Mouse (Mus musculus) kidney, adult 11 months (tissue): ENCODE measurements around the gene Cela1.

Source experiments
- DNase-seq: peaks from one replicate; pipeline ENCODE4 v3.0.0; 2022

The Cela1 gene

DNA sequence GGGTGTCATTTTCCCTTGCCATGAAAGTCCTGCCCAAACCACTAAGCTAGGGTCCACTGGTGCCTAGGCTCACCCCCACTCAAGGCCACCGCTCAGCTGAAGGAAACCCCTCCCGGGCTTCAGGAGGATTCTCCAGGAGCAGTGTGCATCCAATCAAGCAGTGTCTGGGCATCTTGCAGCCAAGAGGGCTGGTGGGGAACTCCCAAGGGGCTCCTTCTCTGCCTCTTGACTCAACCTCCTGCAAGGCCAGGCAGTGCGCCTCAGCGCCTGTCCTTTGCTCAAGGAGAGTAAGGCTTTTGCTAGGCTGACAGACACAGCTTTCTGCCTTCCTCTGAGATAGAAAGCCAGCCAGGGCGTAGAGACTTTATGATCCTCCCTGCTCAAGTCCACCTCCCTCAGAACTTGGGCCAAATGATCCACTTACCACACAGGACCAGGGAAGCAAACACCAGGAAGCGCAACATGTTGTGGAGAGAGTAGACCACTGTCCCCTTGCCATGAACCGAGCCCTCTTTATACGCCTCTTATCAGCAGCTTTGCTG lies at the start of gene Cela1:
Gene Cela1, minus strand, starts transcription at position 492 of the 542 bp plus-strand sequence.
- DNase-seq: no peak

DNA sequence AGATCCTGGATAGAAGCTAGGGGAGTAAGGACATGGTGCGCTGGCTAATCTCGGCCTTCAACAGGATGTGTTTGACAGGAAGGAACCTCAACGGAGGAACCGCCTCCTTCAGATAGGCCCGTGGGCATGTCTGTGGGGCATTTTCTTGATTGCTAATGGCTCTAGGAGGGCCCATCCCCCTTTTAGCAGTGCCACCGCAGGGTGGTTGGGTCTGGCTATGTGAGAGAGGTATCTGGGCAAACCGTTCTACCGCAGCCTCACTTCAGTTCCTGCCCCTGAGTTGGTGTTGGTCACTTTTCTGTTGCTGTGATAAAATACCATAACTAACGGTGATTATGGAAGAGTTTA lies 48.2 kb upstream of the Cela1 start:
- no peak for DNase-seq

DNA sequence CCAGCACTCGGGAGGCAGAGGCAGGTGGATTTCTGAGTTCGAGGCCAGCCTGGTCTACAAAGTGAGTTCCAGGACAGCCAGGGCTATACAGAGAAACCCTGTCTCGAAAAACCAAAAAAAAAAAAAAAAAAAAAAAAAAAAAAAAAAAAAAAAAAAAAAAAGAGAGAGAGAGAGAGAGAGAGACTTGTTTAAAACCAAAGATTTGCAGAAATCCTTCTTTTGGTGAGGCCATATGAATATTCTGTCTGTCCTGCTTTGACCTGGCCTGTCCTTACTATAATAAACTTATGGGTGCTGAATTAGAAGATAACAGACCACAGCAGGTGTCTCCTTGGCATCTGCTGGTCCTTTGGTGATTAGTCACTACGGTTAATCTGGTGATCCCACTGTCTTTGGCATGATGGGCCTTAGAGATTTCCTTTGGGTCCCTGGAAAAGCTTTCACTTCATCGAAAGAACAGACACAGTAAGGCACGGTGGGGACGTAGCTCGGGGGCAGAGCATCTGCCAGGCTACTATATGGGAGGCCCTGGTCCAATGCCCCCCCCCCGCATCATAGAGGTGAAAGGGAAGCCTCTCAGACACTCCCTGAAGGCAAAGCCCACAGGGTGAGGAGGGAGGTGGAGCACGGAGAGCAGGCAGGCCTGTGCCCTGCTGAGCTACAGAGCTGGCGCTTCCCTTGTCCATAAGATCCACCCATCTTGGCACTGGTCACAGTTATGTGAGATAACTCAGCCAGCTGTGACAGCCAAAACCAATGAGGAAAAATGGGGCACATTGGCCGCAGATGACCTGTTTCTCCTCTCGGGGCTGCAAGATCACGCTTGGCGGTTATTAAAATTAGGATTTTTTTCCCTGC lies 47.6 kb upstream of the Cela1 start:
- DNase-seq: no peak

DNA sequence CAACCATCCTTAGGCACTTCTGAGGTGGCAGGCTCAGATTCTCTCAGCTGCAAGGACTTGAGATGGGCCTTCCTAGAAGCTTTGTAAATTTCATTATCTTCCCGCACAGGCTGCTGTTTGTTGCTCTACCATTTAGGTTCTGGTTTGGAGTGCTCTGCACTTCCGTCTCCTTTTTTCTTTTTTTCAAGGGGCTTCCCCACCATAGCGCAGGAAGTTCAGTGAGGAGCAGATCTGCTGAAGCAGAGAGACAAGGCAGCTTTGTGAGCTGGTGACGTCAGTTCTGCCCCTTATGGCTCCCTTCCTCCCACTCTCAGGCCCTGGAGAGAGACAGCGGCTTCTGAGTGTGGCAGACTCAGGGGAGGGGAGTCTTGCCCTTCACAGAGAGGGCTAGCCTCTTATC lies 44.9 kb upstream of the Cela1 start:
- no peak for DNase-seq

DNA sequence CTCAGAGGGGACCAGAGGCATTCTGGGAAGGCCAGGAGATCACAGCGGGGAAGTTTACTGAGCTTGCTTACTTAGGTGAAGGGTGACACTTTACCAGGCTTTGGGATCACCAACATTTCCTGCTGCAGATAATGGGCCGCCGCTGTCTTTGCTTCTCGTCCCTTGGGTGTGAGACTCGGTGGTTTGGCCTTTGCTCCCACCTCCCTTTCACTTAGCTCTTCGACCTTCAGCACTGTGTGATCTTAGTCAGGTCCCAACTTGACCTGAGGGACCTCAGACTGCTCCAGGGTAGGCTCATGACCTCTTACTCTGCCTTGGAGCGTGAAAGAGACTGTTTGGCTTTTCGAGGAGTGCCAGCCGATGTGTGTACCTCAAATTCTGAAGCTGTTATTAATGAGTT lies 43.4 kb upstream of the Cela1 start:
- DNase-seq: no peak

DNA sequence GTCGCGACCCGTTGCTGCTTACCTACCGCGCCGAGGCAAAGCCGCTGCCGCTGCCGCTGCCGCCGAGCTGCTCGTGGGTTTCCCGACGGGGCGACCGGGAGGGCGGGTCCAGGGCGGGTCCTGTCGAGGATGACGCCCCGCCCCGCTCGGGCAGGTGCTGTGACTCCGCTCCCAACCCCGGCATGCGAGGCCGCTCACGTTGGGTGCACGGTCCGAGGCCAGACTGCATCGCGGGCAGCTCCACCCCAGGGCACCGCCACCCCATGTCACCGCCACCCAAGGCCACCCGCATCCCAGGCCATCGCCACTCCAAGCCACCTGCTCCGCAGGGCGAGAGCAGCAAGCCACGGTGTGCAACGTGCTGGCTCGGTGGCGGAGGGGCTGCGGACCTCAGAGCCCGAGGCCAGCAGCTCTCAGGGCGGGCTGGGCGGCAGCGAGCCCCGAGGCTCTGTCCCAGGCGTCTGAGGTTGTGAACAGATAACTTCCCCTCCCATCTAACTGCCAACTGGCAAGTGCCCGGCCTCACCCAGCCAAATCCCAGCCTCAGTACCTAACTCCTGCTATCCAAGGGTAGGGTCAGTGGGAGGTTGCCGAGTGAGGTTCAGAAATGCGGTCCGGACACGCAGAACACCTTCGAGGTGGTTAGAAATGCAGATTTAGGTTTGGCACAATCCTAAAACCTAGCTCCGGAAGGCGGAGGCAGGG lies 41.7 kb upstream of the Cela1 start, which contains the start of gene Galnt6:
Gene Galnt6, minus strand, starts transcription at position 96 of the 705 bp plus-strand sequence.
- no peak for DNase-seq

DNA sequence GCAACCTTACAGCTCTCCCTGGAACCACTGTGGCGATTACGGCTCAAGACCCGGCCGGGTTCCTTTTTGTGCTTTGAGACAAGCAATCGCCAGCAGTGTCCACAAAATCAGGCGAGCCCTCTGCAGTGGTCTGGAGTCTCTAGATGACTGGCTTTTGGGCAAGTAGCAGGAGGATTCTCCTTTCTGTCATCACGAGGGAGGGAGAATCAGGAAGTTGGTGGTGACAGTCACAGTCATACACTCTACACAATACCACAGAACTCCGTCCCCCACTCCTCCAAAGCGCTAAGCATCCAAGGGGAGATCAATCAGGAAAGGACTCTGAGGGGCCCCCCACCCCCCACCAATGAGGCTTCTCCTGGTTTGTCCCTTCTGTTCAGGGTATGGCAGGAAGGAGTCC lies 40.9 kb upstream of the Cela1 start:
- no peak for DNase-seq

DNA sequence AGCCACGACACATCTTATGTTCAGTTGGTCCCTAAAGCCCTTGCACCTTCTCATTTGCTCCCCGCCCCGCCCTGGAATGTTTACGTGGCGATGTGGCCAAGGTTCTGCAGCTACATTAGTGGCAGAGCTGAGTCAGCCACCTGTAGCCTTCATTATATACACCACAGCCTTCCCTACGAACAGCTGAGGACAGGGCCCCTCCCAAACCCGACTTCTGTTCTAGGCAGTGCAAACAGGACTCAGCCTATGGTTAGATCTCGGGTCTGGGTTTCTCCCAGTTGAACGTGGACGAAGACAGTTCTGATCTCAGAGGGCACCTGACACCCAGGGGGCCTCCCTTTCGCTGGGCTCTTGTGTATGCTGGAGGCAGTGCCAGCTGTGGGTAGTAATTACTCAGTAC lies 40.1 kb upstream of the Cela1 start:
- DNase-seq: no peak

DNA sequence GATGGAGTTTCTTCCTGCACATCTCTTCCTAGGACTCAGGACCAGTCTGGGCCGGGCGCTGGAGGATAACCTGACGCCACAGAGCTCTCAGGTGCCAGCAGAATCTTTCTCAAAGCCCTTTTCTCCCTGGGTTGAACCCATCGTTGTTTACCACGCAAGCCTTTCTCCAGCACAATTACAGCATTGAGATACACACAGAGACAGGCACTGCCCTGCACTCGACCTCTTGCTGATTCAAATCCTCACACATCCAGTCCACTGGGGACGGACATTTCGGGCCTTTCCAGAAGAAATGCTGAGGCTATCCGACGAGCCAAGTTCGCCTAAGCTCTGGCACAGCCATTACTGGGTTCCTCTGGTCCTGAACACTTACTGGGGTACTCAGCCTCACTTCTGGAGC lies 39.0 kb upstream of the Cela1 start:
- no peak for DNase-seq

DNA sequence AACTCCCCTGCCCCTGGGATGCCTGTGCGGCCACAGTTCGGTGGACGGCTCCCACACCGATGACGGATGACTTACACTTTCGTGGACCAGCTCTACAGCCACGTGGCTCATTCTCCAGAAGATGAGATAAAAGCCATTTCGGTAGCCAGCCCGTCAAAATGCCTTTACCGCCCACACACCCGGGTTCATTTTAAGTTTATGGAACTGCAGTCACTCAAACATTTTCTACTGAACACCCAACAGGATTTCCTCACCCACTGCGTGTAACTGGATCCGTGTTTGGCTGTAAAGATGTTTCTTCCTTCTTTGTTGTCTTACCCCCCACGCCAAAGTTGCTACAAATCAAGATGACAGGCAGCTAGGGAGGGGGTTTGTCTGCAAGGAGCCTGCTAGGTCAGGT lies 35.8 kb upstream of the Cela1 start:
- DNase-seq: no peak

DNA sequence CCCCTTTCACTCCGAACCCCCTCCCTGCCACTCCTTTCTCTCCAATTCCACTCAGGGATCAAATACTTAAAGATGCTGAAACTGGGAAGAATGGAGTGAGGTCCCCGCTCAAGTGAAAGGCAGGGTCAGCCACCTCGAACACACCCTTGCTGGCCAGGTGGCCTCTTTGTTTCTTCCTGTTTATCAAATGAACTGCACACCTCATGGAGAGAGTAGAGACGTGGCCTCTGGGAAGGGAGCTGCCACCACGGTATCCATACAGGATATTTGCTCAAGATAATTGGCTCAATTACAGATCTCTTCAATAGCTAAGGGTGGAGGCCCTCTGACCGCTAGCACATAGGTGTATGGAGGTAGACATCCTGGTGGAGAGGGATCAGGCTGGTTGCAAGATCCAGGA lies 34.8 kb upstream of the Cela1 start:
- DNase-seq: no peak

DNA sequence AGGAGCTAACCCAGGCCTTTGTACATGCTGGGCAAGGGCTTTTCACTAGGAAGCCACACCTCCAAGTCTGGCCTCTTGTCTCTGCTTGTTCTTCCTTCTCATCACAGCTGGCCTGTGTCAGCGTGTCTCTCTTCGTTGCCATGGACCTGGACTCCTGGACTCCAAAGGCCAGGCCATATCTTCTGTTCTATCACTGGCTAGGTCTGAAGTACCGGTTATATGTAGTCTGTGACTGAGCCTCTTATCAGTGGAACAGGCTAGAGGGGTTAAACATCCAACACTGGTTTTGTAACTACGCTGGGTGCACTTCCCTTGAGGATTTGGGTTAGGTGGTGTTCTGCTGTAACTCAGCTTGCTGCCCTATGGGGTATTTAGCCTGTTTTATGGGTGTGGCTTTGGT lies 34.3 kb upstream of the Cela1 start:
- no peak for DNase-seq

DNA sequence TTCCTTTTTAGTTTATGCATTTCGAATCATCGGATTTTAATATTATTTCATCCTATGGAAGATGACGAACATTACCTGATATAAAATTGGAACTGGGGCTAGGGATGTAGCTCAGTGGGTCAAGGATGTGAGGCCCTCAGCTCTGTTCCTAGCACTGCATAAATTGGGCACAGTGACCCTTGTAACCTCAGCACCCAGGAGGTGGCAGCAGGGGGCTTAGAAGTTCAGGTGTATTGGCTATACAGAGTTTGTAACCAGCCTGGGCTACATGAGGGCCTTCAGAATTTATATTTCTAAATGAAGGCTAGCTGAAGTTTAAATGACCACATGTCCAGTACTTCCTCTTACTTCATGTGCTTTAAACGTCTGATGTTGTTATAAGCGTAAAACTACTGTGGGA lies 33.7 kb upstream of the Cela1 start:
- DNase-seq: no peak

DNA sequence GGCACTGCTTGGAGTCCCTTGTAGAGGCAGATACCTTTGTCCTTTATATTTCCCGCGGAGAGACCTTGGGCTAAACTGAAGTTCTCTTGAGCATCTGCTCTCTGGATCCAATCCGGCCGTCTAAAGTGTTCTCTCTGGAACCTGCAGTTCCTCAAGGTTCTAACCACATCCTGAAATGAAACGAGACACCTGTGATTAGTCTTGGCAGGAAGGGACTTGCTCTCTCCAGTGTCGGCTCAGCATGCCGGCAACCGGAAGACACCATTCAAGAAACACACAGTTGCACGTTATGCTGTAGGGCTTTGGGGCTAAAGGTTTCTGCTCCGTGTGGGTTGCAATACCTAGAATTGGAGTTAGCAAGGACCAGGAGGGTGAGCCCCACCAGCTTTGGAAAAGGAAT lies 32.3 kb upstream of the Cela1 start:
- DNase-seq: no peak

DNA sequence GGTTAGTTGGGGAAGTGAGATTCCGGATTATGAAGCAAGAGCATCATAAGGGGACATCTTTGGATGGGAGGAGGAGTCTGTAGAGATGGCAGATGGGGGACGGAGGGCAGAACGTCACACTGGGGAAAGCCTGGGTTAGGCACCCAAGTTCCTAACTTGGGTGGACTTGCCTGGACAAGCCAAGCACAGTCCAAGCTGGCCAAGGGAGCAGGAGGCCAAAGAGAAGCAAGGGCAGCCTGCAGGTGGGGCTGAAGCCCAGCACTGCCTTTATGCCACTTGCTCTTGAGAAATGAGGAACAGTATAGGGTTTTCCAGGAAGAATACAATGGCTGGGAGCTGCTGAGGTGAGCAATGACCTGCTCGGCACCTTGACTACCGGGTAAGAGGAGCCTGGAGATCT lies 31.5 kb upstream of the Cela1 start:
- no peak for DNase-seq

DNA sequence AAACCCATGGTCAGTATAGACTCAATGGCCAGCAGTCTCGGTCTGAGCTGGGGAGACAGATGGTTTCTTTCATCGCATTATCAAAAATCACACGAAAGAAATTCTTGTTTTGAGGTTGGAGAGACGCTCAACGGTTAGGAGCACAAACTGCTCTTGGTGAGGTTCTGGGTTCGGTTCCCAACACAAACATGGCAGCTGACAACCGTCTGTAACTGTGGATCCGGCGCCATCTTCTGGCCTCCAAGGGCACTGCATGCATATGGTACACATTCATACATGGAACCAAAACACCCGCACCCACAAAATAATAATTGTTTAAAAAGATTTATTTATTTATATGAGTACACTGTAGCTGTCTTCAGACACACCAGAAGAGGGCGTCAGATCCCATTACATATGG lies 30.9 kb upstream of the Cela1 start:
- DNase-seq: no peak

DNA sequence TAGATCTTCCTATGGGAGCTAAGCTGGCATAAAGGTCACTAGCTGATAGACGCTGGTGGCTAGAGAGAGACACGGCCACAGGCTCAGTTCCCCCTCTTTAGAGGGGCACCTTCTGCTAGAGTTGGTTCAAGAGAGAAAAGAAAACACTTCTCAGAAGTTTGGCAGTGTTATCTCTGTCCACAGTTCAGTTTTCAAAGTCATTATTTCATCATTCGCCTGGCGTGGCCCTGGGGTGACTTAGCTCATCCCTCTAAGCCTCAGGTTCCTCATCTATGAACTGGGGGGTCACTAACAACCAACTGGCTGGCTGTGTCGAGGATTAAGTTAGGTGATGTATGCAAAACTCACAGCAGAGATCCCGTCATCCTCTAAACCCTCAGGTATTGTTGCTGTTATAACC lies 30.2 kb upstream of the Cela1 start:
- DNase-seq: no peak

DNA sequence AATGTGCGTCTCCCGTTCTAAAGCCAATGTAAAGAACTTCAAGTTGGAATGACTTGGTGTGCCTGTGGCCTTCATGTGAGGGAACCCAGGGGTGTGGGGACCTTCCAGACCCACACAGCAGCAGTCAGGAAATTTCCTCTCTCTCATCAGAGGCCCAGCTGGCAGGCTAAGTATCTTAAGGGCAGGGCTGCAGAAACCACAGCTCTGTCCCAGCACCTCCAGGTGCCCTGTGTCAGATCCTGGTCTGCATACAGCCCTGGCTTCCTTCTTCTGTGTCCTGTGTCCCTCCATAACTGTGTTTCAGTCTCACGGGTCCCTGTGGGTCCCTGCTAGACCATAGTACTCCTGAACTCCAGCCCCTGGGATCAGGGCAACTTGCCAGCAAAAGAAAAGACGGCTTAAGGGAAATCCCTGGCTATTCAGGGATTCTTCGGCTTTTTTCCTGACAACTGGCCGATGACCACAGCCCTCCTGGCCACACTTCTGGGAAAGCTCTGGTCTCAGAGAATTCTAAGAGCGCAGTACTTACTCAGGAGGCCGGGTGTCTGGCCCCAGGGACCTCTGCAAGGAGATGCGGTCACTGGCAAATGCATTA lies 27.8 kb upstream of the Cela1 start:
- DNase-seq: no peak

DNA sequence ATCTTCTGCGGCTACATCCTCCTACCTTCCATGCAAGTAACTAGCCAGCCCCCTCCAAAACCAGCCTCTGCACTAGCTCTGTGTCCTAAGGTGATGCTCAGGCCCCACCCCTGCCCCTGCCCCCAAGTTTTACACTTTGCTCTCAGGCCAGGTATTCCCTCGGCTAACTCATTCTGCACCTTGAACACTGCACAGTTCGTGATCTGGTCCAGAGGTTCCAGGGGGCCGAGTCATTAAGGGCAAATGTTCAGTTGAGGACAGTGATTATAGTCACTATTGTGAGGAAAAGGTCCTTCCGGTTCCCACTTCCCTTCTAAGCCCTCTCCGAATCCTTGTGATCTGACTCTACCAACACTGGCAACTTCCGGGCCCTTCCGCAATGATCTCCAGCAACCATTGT lies 26.7 kb upstream of the Cela1 start:
- no peak for DNase-seq

DNA sequence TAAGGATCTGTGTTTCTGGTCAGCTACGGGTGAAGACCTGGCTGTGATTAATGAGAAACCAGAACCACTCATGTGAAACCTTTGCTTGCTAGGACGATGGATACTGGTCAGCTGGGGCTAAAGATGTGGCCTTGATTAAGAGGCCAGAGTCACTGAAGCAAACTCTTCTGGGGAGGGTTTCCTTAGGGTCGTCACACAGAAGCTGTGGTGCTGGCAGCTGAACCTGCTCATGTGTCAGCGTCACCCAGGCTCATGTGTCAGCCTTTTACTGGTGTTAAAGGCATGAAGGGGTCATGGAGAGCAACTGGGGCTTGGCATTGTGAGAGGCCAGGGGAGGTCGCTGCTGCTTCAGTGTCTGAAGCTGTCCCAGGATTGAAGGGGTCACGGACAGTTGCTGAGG lies 23.1 kb upstream of the Cela1 start:
- DNase-seq: peak; percentile 75

DNA sequence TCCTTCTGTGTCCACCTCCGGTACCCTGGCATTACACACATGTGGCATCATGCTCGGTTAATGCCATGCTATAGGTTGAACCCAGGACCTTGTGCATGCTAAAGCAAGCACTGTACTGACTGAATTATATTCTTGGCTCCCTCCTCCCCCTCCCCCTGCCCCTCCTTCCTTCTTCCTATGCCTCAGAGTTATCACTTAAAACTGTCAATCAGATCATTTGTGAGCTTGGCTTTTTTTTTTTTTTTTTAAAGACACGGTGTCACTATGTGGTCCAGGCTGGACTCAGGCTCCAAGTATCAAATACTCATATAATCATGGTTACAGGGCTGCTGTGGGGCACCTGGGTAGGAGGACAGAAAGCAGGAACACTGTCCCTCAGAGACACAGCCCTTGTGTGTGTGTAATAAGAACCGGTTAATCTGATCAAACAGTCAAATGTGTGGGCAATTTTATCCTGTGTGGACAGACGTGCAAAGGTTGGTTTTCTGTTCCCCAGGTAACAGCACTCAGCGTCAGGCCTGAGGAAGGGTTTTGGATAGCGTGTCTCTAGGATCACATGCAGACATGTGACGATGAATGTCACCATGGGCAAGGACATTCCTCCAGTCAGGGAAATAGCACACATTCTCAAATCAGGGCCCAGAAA lies 20.8 kb upstream of the Cela1 start:
- no peak for DNase-seq

DNA sequence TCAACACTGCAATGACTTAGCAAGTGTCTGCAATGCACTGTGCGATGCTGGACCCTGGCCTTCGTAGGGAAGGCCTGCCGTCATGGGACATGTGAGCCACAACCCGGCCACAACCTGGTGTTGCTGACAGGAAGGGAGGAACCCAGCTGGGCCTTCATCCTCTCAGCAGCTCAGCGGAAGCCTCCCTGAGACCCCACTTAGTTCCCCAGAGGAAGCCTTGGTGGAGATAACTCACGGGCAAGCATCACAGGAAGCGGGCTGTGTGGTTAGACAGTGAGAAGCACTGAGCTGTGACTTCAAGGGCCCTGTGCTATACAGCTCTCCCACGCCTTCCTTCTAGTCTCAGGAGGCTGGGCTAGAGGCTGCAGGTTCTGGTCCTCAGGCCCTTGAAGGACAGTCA lies 18.5 kb upstream of the Cela1 start:
- DNase-seq: no peak

DNA sequence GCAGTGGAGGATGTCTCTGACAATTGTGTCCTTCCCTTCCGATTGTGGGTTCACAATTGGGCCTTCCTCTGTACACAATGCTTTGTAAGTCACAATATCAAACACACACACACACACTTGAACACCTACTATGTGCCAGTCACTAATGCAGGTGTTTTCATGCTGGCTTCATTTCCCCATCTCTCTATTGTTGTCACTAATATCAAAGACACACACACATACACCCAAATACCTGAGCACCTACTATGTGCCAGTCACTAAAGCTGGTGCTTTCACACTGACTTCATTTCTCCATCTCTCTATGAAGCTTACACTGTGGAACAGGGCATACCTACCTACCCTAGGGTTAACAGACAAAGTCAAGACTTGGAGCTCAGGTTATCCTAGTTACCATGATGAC lies 17.7 kb upstream of the Cela1 start:
- no peak for DNase-seq
